Mouse (Mus musculus) MEL (cell line): Measurements from ENCODE around the gene Pard3. TPM values are rescaled to one million over a fixed set of nuclear protein-coding genes. Genes with fewer than 3 reads are reported as not detected.

Experiments
- DNase-seq: peaks from one replicate; pipeline ENCODE4 v3.0.0; 2011; ENCODE audit warnings: low read depth, low spot score
- H3K27ac ChIP-seq: 2 replicates; pipeline ENCODE4 v1.5.1; 2012; ENCODE audit warnings: low read depth, mild to moderate bottlenecking, control low read depth, low read length, moderate library complexity; ENCODE audit not compliant: control insufficient read depth
- H3K27me3 ChIP-seq, 2 experiments: fragments of 150-350 bp in 1 of 2; sonication (generic) in 1 of 2; 2 replicates each; pipeline ENCODE4 v1.6.1; 2012; ENCODE audit warnings: low read length in 2 of 2, mild to moderate bottlenecking in 2 of 2, improper control_type of control experiment in 1 of 2, moderate library complexity in 1 of 2; ENCODE audit not compliant: insufficient read depth in 2 of 2, control insufficient read depth in 1 of 2
- H3K36me3 ChIP-seq, 2 experiments: 2 replicates each; pipeline ENCODE4 v1.6.1; 2012 to 2014; ENCODE audit warnings: low read length in 2 of 2, improper control_type of control experiment in 1 of 2, inconsistent platforms in 1 of 2, mild to moderate bottlenecking in 1 of 2; ENCODE audit not compliant: insufficient read depth in 2 of 2, control insufficient read depth in 1 of 2
- H3K4me1 ChIP-seq, 2 experiments: fragments of 150-350 bp in 1 of 2; sonication (generic) in 1 of 2; 2 replicates each; pipeline ENCODE4 v1.6.1; 2012; ENCODE audit warnings: low read length in 2 of 2, improper control_type of control experiment in 1 of 2, mild to moderate bottlenecking in 1 of 2; ENCODE audit not compliant: insufficient read depth in 2 of 2, control insufficient read depth in 1 of 2
- H3K4me3 ChIP-seq, 2 experiments: fragments of 150-350 bp in 1 of 2; sonication (generic) in 1 of 2; 2 replicates each; pipeline ENCODE4 v1.5.1; 2012; ENCODE audit warnings: low read depth in 2 of 2, low read length in 2 of 2, mild to moderate bottlenecking in 2 of 2, moderate library complexity in 2 of 2, control low read depth in 1 of 2, improper control_type of control experiment in 1 of 2; ENCODE audit not compliant: control insufficient read depth in 1 of 2, insufficient read depth in 1 of 2
- H3K79me2 ChIP-seq: 2 replicates; pipeline ENCODE4 v1.6.1; 2012; ENCODE audit warnings: mild to moderate bottlenecking, low read length, moderate library complexity; ENCODE audit not compliant: control insufficient read depth, poor library complexity, insufficient read depth
- H3K9ac ChIP-seq: 2 replicates; pipeline ENCODE4 v1.6.1; 2012; ENCODE audit warnings: low read depth, mild to moderate bottlenecking, control low read depth, low read length, moderate library complexity; ENCODE audit not compliant: control insufficient read depth, poor library complexity, severe bottlenecking
- H3K9me3 ChIP-seq: fragments of 150-350 bp; sonication (generic); replicated peaks from 2 replicates; pipeline ENCODE4 v1.6.1; 2012; ENCODE audit warnings: mild to moderate bottlenecking, low read length, improper control_type of control experiment, moderate library complexity; ENCODE audit not compliant: insufficient read depth
- CTCF ChIP-seq, 3 experiments: IDR thresholded peaks in 2 of 3; conservative IDR thresholded peaks in 1 of 3; 2 replicates each; pipeline ENCODE4 v1.5.1; 2011 to 2012; ENCODE audit warnings: low read length in 3 of 3, low read depth in 2 of 3, mild to moderate bottlenecking in 2 of 3, improper control_type of control experiment in 1 of 3, inconsistent platforms in 1 of 3, mixed read lengths in 1 of 3, moderate library complexity in 1 of 3; ENCODE audit not compliant: control insufficient read depth in 1 of 3, insufficient read depth in 1 of 3, poor library complexity in 1 of 3, severe bottlenecking in 1 of 3
- ELF1 ChIP-seq: IDR thresholded peaks from 2 replicates; pipeline ENCODE4 v1.6.1; 2014; ENCODE audit warnings: low read depth, mild to moderate bottlenecking, inconsistent platforms, low read length, improper control_type of control experiment, moderate library complexity
- GABPA ChIP-seq: IDR thresholded peaks from 2 replicates; pipeline ENCODE4 v1.6.1; 2012; ENCODE audit warnings: low read depth, mild to moderate bottlenecking, inconsistent platforms, low read length, improper control_type of control experiment, moderate library complexity
- JUND ChIP-seq: IDR thresholded peaks from 2 replicates; pipeline ENCODE4 v1.6.1; 2011; ENCODE audit warnings: low read depth, mild to moderate bottlenecking, improper control_type of control experiment, low read length
- MAFK ChIP-seq: IDR thresholded peaks from 2 replicates; pipeline ENCODE4 v1.6.1; 2011; ENCODE audit warnings: low read depth, mild to moderate bottlenecking, low read length, improper control_type of control experiment, borderline replicate concordance
- MAZ ChIP-seq: IDR thresholded peaks from 2 replicates; pipeline ENCODE4 v1.6.1; 2012; ENCODE audit warnings: low read depth, mild to moderate bottlenecking, inconsistent platforms, low read length, improper control_type of control experiment
- MEF2A ChIP-seq: IDR thresholded peaks from 2 replicates; pipeline ENCODE4 v1.6.1; 2014; ENCODE audit warnings: low read depth, mild to moderate bottlenecking, inconsistent platforms, low read length, improper control_type of control experiment; ENCODE audit not compliant: poor library complexity, insufficient replicate concordance, severe bottlenecking; ENCODE audit errors: extremely low read depth
- MXI1 ChIP-seq: IDR thresholded peaks from 2 replicates; pipeline ENCODE4 v1.6.1; 2011; ENCODE audit warnings: mild to moderate bottlenecking, low read depth, low read length, improper control_type of control experiment
- MYB ChIP-seq: IDR thresholded peaks from 2 replicates; pipeline ENCODE4 v1.6.1; 2011; ENCODE audit warnings: mild to moderate bottlenecking, low read depth, low read length, improper control_type of control experiment
- NRF1 ChIP-seq: IDR thresholded peaks from 2 replicates; pipeline ENCODE4 v1.6.1; 2014; ENCODE audit warnings: low read depth, mild to moderate bottlenecking, inconsistent platforms, low read length, improper control_type of control experiment, moderate library complexity; ENCODE audit not compliant: poor library complexity, insufficient read depth, severe bottlenecking
- POLR2AphosphoS2 ChIP-seq: IDR thresholded peaks from 2 replicates; pipeline ENCODE4 v1.6.1; 2011; ENCODE audit warnings: low read length, improper control_type of control experiment
- POLR2AphosphoS5 ChIP-seq: IDR thresholded peaks from 2 replicates; pipeline ENCODE4 v1.6.1; 2012; ENCODE audit warnings: low read depth, borderline replicate concordance, mild to moderate bottlenecking, inconsistent platforms, low read length, moderate library complexity, mixed read lengths
- RAD21 ChIP-seq: IDR thresholded peaks from 2 replicates; pipeline ENCODE4 v1.6.1; 2011; ENCODE audit warnings: mild to moderate bottlenecking, low read depth, low read length, improper control_type of control experiment
- RCOR1 ChIP-seq: IDR thresholded peaks from 2 replicates; pipeline ENCODE4 v1.6.1; 2012; ENCODE audit warnings: low read depth, mild to moderate bottlenecking, inconsistent platforms, low read length, improper control_type of control experiment
- SIN3A ChIP-seq: IDR thresholded peaks from 2 replicates; pipeline ENCODE4 v1.6.1; 2012; ENCODE audit warnings: low read length, improper control_type of control experiment, inconsistent platforms
- SMC3 ChIP-seq: IDR thresholded peaks from 2 replicates; pipeline ENCODE4 v1.6.1; 2011; ENCODE audit warnings: low read depth, low read length, improper control_type of control experiment
- TBP ChIP-seq: IDR thresholded peaks from 2 replicates; pipeline ENCODE4 v1.8.0; 2011; ENCODE audit warnings: low read depth, low read length, improper control_type of control experiment
- TCF12 ChIP-seq: IDR thresholded peaks from 2 replicates; pipeline ENCODE4 v1.6.1; 2014; ENCODE audit warnings: low read depth, mild to moderate bottlenecking, inconsistent platforms, low read length, improper control_type of control experiment, moderate library complexity
- USF1 ChIP-seq: IDR thresholded peaks from 2 replicates; pipeline ENCODE4 v1.6.1; 2014; ENCODE audit warnings: low read depth, mild to moderate bottlenecking, inconsistent platforms, low read length, improper control_type of control experiment, moderate library complexity
- USF2 ChIP-seq, 2 experiments: IDR thresholded peaks; 2 replicates each; pipeline ENCODE4 v1.6.1; 2011 to 2012; ENCODE audit warnings: improper control_type of control experiment in 2 of 2, low read length in 2 of 2, borderline replicate concordance in 1 of 2, inconsistent platforms in 1 of 2, low read depth in 1 of 2, mild to moderate bottlenecking in 1 of 2; ENCODE audit not compliant: insufficient read depth in 1 of 2
- ZC3H11A ChIP-seq: IDR thresholded peaks from 2 replicates; pipeline ENCODE4 v1.6.1; 2012; ENCODE audit warnings: low read depth, mild to moderate bottlenecking, inconsistent platforms, low read length, improper control_type of control experiment
- ZMIZ1 ChIP-seq: IDR thresholded peaks from 2 replicates; pipeline ENCODE4 v1.6.1; 2012; ENCODE audit warnings: low read depth, mild to moderate bottlenecking, inconsistent platforms, low read length, improper control_type of control experiment, moderate library complexity
- ZNF384 ChIP-seq: IDR thresholded peaks from 2 replicates; pipeline ENCODE4 v1.6.1; 2012; ENCODE audit warnings: low read depth, mild to moderate bottlenecking, inconsistent platforms, low read length, improper control_type of control experiment
- polyA plus RNA-seq, 2 experiments: library from polyadenylated mRNA; stranded (reverse) in 1 of 2; unstranded in 1 of 2; fragments of >175 nt in 1 of 2; fragments of >200 nt in 1 of 2; gene quantifications; 2 replicates each; pipeline versions ENCODE4 v1.2.1 to v1.2.4; 2012; ENCODE audit warnings: low replicate concordance in 2 of 2, low read depth in 1 of 2; ENCODE audit not compliant: insufficient read length in 2 of 2, insufficient read depth in 1 of 2, missing spikeins in 1 of 2
- total RNA-seq: library from RNA; depleted of rRNA; stranded (reverse); fragments of 300-350 nt; gene quantifications from 2 replicates; pipeline ENCODE4 v1.2.3, GENCODE M21; 2012

Pard3 gene
- total and polyA plus RNA-seq, 3 experiments, result not detected

GRCm38 (mm10) chr8:127182065-127182464, 118.4 kb downstream of the Pard3 start:
- no peaks in the 10 kb centered on the region for H3K9me3 ChIP-seq
- no peak overlapping the region for H3K27ac ChIP-seq
- TF ChIP-seq MXI1 (no peak), ZC3H11A (no peak), GABPA (no peak), MAFK (no peak), JUND (no peak), POLR2AphosphoS5 (no peak), MAZ (no peak), RAD21 (no peak), MEF2A (no peak), TBP (no peak), POLR2AphosphoS2 (no peak), ELF1 (no peak), USF2 (IDR thresholded peaks at IDR 0.05; ENCODE audit: borderline replicate concordance in 1 of 2, insufficient read depth in 1 of 2, low read depth in 1 of 2, low read length in 2 of 2) (no peak), USF1 (no peak), ZNF384 (no peak), CTCF (IDR thresholded peaks at IDR 0.05 in 2 of 3, conservative IDR thresholded peaks at IDR 0.05 in 1 of 3; ENCODE audit: control insufficient read depth in 1 of 3, insufficient read depth in 1 of 3, low read depth in 2 of 3, low read length in 3 of 3, poor library complexity in 1 of 3, severe bottlenecking in 1 of 3) (no peak)
- TF ChIP-seq, all 39 proteins: peak for 0
- DNase-seq, result no peak
- Histone ChIP-seq H3K9ac (no peak overlapping the region), H3K79me2 (no peaks in the 10 kb centered on the region), H3K27me3 (no peaks in the 10 kb centered on the region), H3K4me3 (no peak overlapping the region), H3K36me3 (no peaks in the 10 kb centered on the region), H3K4me1 (no peaks in the 10 kb centered on the region)

GRCm38 (mm10) chr8:127183533-127183932, 119.8 kb downstream of the Pard3 start:
- no peak for DNase-seq
- no peaks in the 10 kb centered on the region for H3K36me3 ChIP-seq
- no peaks in the 10 kb centered on the region for H3K27me3 ChIP-seq
- no peak overlapping the region for H3K4me3 ChIP-seq
- TF ChIP-seq MAZ, result no peak
- TF ChIP-seq SMC3, result no peak
- TF ChIP-seq ZNF384, result no peak
- TF ChIP-seq ELF1, result no peak
- no peak for TF ChIP-seq MXI1
- no peak for TF ChIP-seq TCF12
- TF ChIP-seq SIN3A, result no peak
- no peak for TF ChIP-seq MYB
- TF ChIP-seq JUND, result no peak
- TF ChIP-seq POLR2AphosphoS2, result no peak
- no peak for TF ChIP-seq RCOR1
- no peak for TF ChIP-seq USF2 (IDR thresholded peaks at IDR 0.05; ENCODE audit: borderline replicate concordance in 1 of 2, insufficient read depth in 1 of 2, low read depth in 1 of 2, low read length in 2 of 2)
- TF ChIP-seq RAD21, result no peak
- TF ChIP-seq ZMIZ1, result no peak
- TF ChIP-seq NRF1, result no peak
- TF ChIP-seq, all 39 proteins: peak for 0
- H3K9me3 ChIP-seq, result no peaks in the 10 kb centered on the region
- no peak overlapping the region for H3K27ac ChIP-seq
- no peak overlapping the region for H3K9ac ChIP-seq
- no peaks in the 10 kb centered on the region for H3K79me2 ChIP-seq
- H3K4me1 ChIP-seq, result no peaks in the 10 kb centered on the region
